Mouse (Mus musculus): ENCODE results near the gene Pde3a. TPM values are rescaled to one million over a fixed set of nuclear protein-coding genes. Genes with fewer than 3 reads are reported as not detected.
A peak's percentile ranks its signal among the peaks of the same experiment; 100 is the strongest.

Pde3a gene
- polyA plus RNA-seq, 1 experiment from 2014 or later: 2.4 TPM

- Histone ChIP-seq H3K4me1 (no peaks in the 10 kb centered on the region), H3K4me3 (replicated peaks) (no peak within 1 kb of the TSS), H3K9me3 (replicated peaks) (no peaks in the 10 kb centered on the region), H3K27me3 (replicated peaks) (no peaks in the 10 kb centered on the region), H3K9ac (replicated peaks) (no peak within 1 kb of the TSS), H3K27ac (replicated peaks) (peak within 1 kb of the TSS; percentile 33; the same call in 1 of the 2 replicates), H3K4me2 (no peak within 1 kb of the TSS), H3K36me3 (no peaks in the 10 kb centered on the region)
- WGBS: 46% methylated on average over 2 of the region's 2 CpGs
- ATAC-seq (ENCODE audit: low FRiP score): no peak
Observed at GRCm38 (mm10) chr6:141523747-141524640, 274.9 kb downstream of the Pde3a start, which contains the start of gene Slco1c1. Gene Slco1c1, plus strand, starts transcription at chr6:141524368.

- H3K4me1 ChIP-seq: no peaks in the 10 kb centered on the region
- no peak overlapping the region for H3K4me2 ChIP-seq
- ATAC-seq (ENCODE audit: low FRiP score): no peak
- no peak overlapping the region for H3K9ac ChIP-seq (replicated peaks)
- no peaks in the 10 kb centered on the region for H3K27me3 ChIP-seq (replicated peaks)
- H3K4me3 ChIP-seq (replicated peaks): no peak overlapping the region
- 76% methylated on average over 1 of the region's 1 CpGs for whole genome bisulfite sequencing
- no peaks in the 10 kb centered on the region for H3K36me3 ChIP-seq
- H3K9me3 ChIP-seq (replicated peaks): no peaks in the 10 kb centered on the region
- no peak overlapping the region for H3K27ac ChIP-seq (replicated peaks)
Observed at GRCm38 (mm10) chr6:141525787-141526186, 276.7 kb downstream of the Pde3a start.

- no peak for ATAC-seq (ENCODE audit: low FRiP score)
- H3K36me3 ChIP-seq: no peaks in the 10 kb centered on the region
- no peak overlapping the region for H3K4me3 ChIP-seq (replicated peaks)
- no peaks in the 10 kb centered on the region for H3K4me1 ChIP-seq
- no peak overlapping the region for H3K4me2 ChIP-seq
- no peak overlapping the region for H3K9ac ChIP-seq (replicated peaks)
- H3K27ac ChIP-seq (replicated peaks): no peak overlapping the region
- no peaks in the 10 kb centered on the region for H3K27me3 ChIP-seq (replicated peaks)
- no peaks in the 10 kb centered on the region for H3K9me3 ChIP-seq (replicated peaks)
- WGBS: 82% methylated on average over 6 of the region's 6 CpGs
Observed at GRCm38 (mm10) chr6:141530865-141531264, 281.8 kb downstream of the Pde3a start.

- Histone ChIP-seq H3K27ac (replicated peaks) (no peak overlapping the region), H3K4me1 (no peaks in the 10 kb centered on the region), H3K9me3 (replicated peaks) (no peaks in the 10 kb centered on the region), H3K9ac (replicated peaks) (no peak overlapping the region), H3K4me2 (no peak overlapping the region), H3K27me3 (replicated peaks) (no peaks in the 10 kb centered on the region), H3K36me3 (no peaks in the 10 kb centered on the region), H3K4me3 (replicated peaks) (no peak overlapping the region)
- no peak for ATAC-seq (ENCODE audit: low FRiP score)
- 64% methylated on average over 3 of the region's 3 CpGs for WGBS
Observed at GRCm38 (mm10) chr6:141537298-141537697, 288.2 kb downstream of the Pde3a start.

- H3K9me3 ChIP-seq (replicated peaks): no peaks in the 10 kb centered on the region
- no peak overlapping the region for H3K4me3 ChIP-seq (replicated peaks)
- no peak overlapping the region for H3K4me2 ChIP-seq
- no peaks in the 10 kb centered on the region for H3K27me3 ChIP-seq (replicated peaks)
- no peaks in the 10 kb centered on the region for H3K36me3 ChIP-seq
- no peak overlapping the region for H3K9ac ChIP-seq (replicated peaks)
- no peak for ATAC-seq (ENCODE audit: low FRiP score)
- 95% methylated on average over 1 of the region's 1 CpGs for WGBS
- no peak overlapping the region for H3K27ac ChIP-seq (replicated peaks)
- no peaks in the 10 kb centered on the region for H3K4me1 ChIP-seq
Observed at GRCm38 (mm10) chr6:141541136-141541535, 292.1 kb downstream of the Pde3a start.

- 93% methylated on average over 7 of the region's 7 CpGs for WGBS
- no peak for ATAC-seq (ENCODE audit: low FRiP score)
Observed at GRCm38 (mm10) chr6:141543344-141543743, 294.3 kb downstream of the Pde3a start.

More at GRCm38 (mm10) chr6:141543344-141543743, 294.3 kb downstream of the Pde3a start:
- Histone ChIP-seq H3K27me3 (replicated peaks) (no peaks in the 10 kb centered on the region), H3K4me1 (no peaks in the 10 kb centered on the region), H3K9ac (replicated peaks) (no peak overlapping the region), H3K36me3 (no peaks in the 10 kb centered on the region), H3K9me3 (replicated peaks) (no peaks in the 10 kb centered on the region), H3K27ac (replicated peaks) (no peak overlapping the region), H3K4me2 (no peak overlapping the region), H3K4me3 (replicated peaks) (no peak overlapping the region)
